Mouse (Mus musculus) CH12.LX (cell line): Measurements from ENCODE around the gene Gpnmb. TPM values are rescaled to one million over a fixed set of nuclear protein-coding genes. Genes with fewer than 3 reads are reported as not detected.

Experiments used
- DNase-seq: peaks from one replicate; pipeline ENCODE4 v3.0.0-alpha.2; 2013; ENCODE audit errors: extremely low read depth
- H3K27ac ChIP-seq: 2 replicates; pipeline ENCODE4 v1.5.1; 2012; ENCODE audit warnings: low read depth, mild to moderate bottlenecking, control low read depth, moderate library complexity; ENCODE audit not compliant: insufficient read depth
- H3K27me3 ChIP-seq: replicated peaks from 2 replicates; pipeline ENCODE3; 2012; ENCODE audit warnings: inconsistent platforms
- H3K36me3 ChIP-seq, 2 experiments: replicated peaks in 1 of 2; 2 replicates each; pipeline versions ENCODE3 to v1.6.1; 2012; ENCODE audit warnings: inconsistent platforms in 1 of 2, low read length in 1 of 2, mild to moderate bottlenecking in 1 of 2, mixed read lengths in 1 of 2, moderate library complexity in 1 of 2; ENCODE audit not compliant: control insufficient read depth in 1 of 2, insufficient read depth in 1 of 2
- H3K4me1 ChIP-seq, 2 experiments: 2 replicates each; pipeline ENCODE4 v1.6.1; 2012; ENCODE audit warnings: inconsistent platforms in 1 of 2, moderate library complexity in 1 of 2; ENCODE audit not compliant: insufficient read depth in 2 of 2, control insufficient read depth in 1 of 2
- H3K4me2 ChIP-seq: 2 replicates; pipeline ENCODE4 v1.6.1; 2012; ENCODE audit warnings: low read depth, mild to moderate bottlenecking, control low read depth; ENCODE audit not compliant: poor library complexity, insufficient read depth, severe bottlenecking
- H3K4me3 ChIP-seq, 3 experiments: fragments of 150-350 bp in 1 of 3; sonication (generic) in 1 of 3; replicated peaks in 1 of 3; 2 replicates each; pipeline versions ENCODE3 to v1.5.1; 2011 to 2012; ENCODE audit warnings: low read depth in 2 of 3, low read length in 2 of 3, mild to moderate bottlenecking in 2 of 3, moderate library complexity in 2 of 3, control low read depth in 1 of 3, improper control_type of control experiment in 1 of 3, inconsistent platforms in 1 of 3, mixed read lengths in 1 of 3; ENCODE audit not compliant: poor library complexity in 1 of 3
- H3K79me2 ChIP-seq: replicated peaks from 2 replicates; pipeline ENCODE4 v1.6.1; 2012; ENCODE audit warnings: mild to moderate bottlenecking, moderate library complexity; ENCODE audit not compliant: control insufficient read depth, poor library complexity, insufficient read depth, severe bottlenecking; ENCODE audit errors: extremely low read depth
- H3K9ac ChIP-seq: 2 replicates; pipeline ENCODE4 v1.6.1; 2012; ENCODE audit warnings: low read depth, mild to moderate bottlenecking, control low read depth, moderate library complexity; ENCODE audit not compliant: insufficient read depth
- H3K9me3 ChIP-seq: replicated peaks from 2 replicates; pipeline ENCODE3; 2012; ENCODE audit warnings: low read length, inconsistent platforms, mixed read lengths
- CHD2 ChIP-seq: IDR thresholded peaks from 2 replicates; pipeline ENCODE4 v1.6.1; 2011; ENCODE audit warnings: low read length, improper control_type of control experiment
- CTCF ChIP-seq, 2 experiments: IDR thresholded peaks in 1 of 2; conservative IDR thresholded peaks in 1 of 2; 2 replicates each; pipeline ENCODE4 v1.5.1; 2011 to 2012; ENCODE audit warnings: low read depth in 2 of 2, low read length in 2 of 2, improper control_type of control experiment in 1 of 2, inconsistent platforms in 1 of 2, mild to moderate bottlenecking in 1 of 2, moderate library complexity in 1 of 2
- JUND ChIP-seq: conservative IDR thresholded peaks from 2 replicates; pipeline ENCODE4 v1.6.1; 2011; ENCODE audit warnings: low read depth, low read length, improper control_type of control experiment
- KAT2A ChIP-seq: IDR thresholded peaks from 2 replicates; pipeline ENCODE4 v1.6.1; 2012; ENCODE audit warnings: low read length, improper control_type of control experiment, inconsistent platforms; ENCODE audit not compliant: insufficient replicate concordance
- MAZ ChIP-seq: IDR thresholded peaks from 2 replicates; pipeline ENCODE4 v1.6.1; 2012; ENCODE audit warnings: low read depth, mild to moderate bottlenecking, inconsistent platforms, low read length, improper control_type of control experiment, moderate library complexity
- MXI1 ChIP-seq: IDR thresholded peaks from 2 replicates; pipeline ENCODE4 v1.6.1; 2011; ENCODE audit warnings: mild to moderate bottlenecking, low read depth, low read length, improper control_type of control experiment
- MYC ChIP-seq: IDR thresholded peaks from 2 replicates; pipeline ENCODE4 v1.6.1; 2011; ENCODE audit warnings: low read depth, mild to moderate bottlenecking, improper control_type of control experiment, low read length
- NRF1 ChIP-seq: IDR thresholded peaks from 2 replicates; pipeline ENCODE4 v1.6.1; 2014; ENCODE audit warnings: low read depth, mild to moderate bottlenecking, inconsistent platforms, low read length, improper control_type of control experiment, moderate library complexity
- PAX5 ChIP-seq: IDR thresholded peaks from 2 replicates; pipeline ENCODE4 v1.6.1; 2012; ENCODE audit warnings: low read length, inconsistent platforms, mixed read lengths
- POLR2AphosphoS2 ChIP-seq: IDR thresholded peaks from 2 replicates; pipeline ENCODE4 v1.6.1; 2011; ENCODE audit warnings: low read depth, low read length, improper control_type of control experiment
- RAD21 ChIP-seq: IDR thresholded peaks from 2 replicates; pipeline ENCODE4 v1.6.1; 2011; ENCODE audit warnings: low read depth, mild to moderate bottlenecking, low read length, improper control_type of control experiment, moderate library complexity
- RCOR1 ChIP-seq: conservative IDR thresholded peaks from 2 replicates; pipeline ENCODE4 v1.6.1; 2012; ENCODE audit warnings: low read depth, mild to moderate bottlenecking, inconsistent platforms, low read length, improper control_type of control experiment
- SIN3A ChIP-seq: IDR thresholded peaks from 2 replicates; pipeline ENCODE4 v1.6.1; 2012; ENCODE audit warnings: low read length, improper control_type of control experiment, inconsistent platforms
- TCF12 ChIP-seq: IDR thresholded peaks from 2 replicates; pipeline ENCODE4 v1.6.1; 2014; ENCODE audit warnings: low read depth, mild to moderate bottlenecking, inconsistent platforms, low read length, improper control_type of control experiment
- UBTF ChIP-seq: IDR thresholded peaks from 2 replicates; pipeline ENCODE4 v1.6.1; 2012; ENCODE audit warnings: low read depth, mild to moderate bottlenecking, inconsistent platforms, low read length, improper control_type of control experiment, moderate library complexity
- ZC3H11A ChIP-seq: IDR thresholded peaks from 2 replicates; pipeline ENCODE4 v1.6.1; 2012; ENCODE audit warnings: low read depth, mild to moderate bottlenecking, inconsistent platforms, low read length, improper control_type of control experiment
- ZKSCAN1 ChIP-seq: IDR thresholded peaks from 2 replicates; pipeline ENCODE4 v1.6.1; 2012; ENCODE audit warnings: low read depth, inconsistent platforms, low read length, improper control_type of control experiment, borderline replicate concordance
- ZMIZ1 ChIP-seq: IDR thresholded peaks from 2 replicates; pipeline ENCODE4 v1.6.1; 2012; ENCODE audit warnings: low read depth, mild to moderate bottlenecking, inconsistent platforms, low read length, improper control_type of control experiment
- ZNF384 ChIP-seq: IDR thresholded peaks from 2 replicates; pipeline ENCODE4 v1.6.1; 2012; ENCODE audit warnings: low read depth, low read length, improper control_type of control experiment, inconsistent platforms
- dilution Hi-C: fragments of 300-500 bp; cut with MboI; formaldehyde crosslinking; loops from 2 replicates; pipeline ENCODE4 v1.14.3; 2020; ENCODE audit warnings: low sequenced_read_pairs; ENCODE audit not compliant: extremely low pct_unique_long_range_greater_than_20kb, extremely low pct_ligation_motif_present
- in situ Hi-C: fragments of 300-500 bp; cut with MboI; formaldehyde crosslinking; loops from 3 replicates; pipeline ENCODE4 v1.14.3; 2019; ENCODE audit warnings: low sequenced_read_pairs, low pct_ligation_motif_present, low pct_unique_long_range_greater_than_20kb, mixed read lengths
- polyA plus RNA-seq: library from polyadenylated mRNA; unstranded; fragments of >175 nt; gene quantifications from 2 replicates; pipeline ENCODE4 v1.2.1, GENCODE M21; 2012; ENCODE audit warnings: low read depth; ENCODE audit not compliant: insufficient read length
- total RNA-seq, 2 experiments: library from RNA; depleted of rRNA; stranded (reverse); fragments of 300-350 nt in 1 of 2; fragments of >200 nt in 1 of 2; gene quantifications; 2 replicates each; pipeline ENCODE4 v1.2.3; 2012 to 2014

The Gpnmb gene
- total and polyA plus RNA-seq, 3 experiments = 0.24 TPM; not detected in 2

- no peak overlapping the region for H3K4me3 ChIP-seq
- H3K9ac ChIP-seq = no peak overlapping the region
- TF ChIP-seq NRF1 (no peak), UBTF (no peak), MAZ (no peak), KAT2A (no peak), MYC (no peak), CTCF (conservative IDR thresholded peaks at IDR 0.05 in 1 of 2, IDR thresholded peaks at IDR 0.05 in 1 of 2; ENCODE audit: low read depth in 2 of 2, low read length in 2 of 2) (no peak), MXI1 (no peak), TCF12 (no peak), JUND (no peak), CHD2 (no peak), ZNF384 (no peak), SIN3A (no peak), PAX5 (no peak), ZC3H11A (no peak), RCOR1 (no peak), RAD21 (no peak), ZKSCAN1 (no peak)
- H3K4me1 ChIP-seq = peaks cover 0 to 4% of the 10 kb centered on the region in 2 experiments; a peak in 1 of 4 replicates
- DNase-seq = no peak
- H3K27me3 ChIP-seq = no peaks in the 10 kb centered on the region
- in situ Hi-C loops (no loop called here), dilution Hi-C loops (no loop called here)
- peaks cover 31 to 85% of the 10 kb centered on the region in 2 experiments for H3K36me3 ChIP-seq
- H3K4me2 ChIP-seq = no peak overlapping the region
- no peaks in the 10 kb centered on the region for H3K79me2 ChIP-seq
- no peak overlapping the region for H3K27ac ChIP-seq
- no peaks in the 10 kb centered on the region for H3K9me3 ChIP-seq
These were observed 60.7 kb downstream of the Gpnmb start for GRCm38 (mm10) chr6:49096933-49097461.

GRCm38 (mm10) chr6:49097596-49098110 lies 61.3 kb downstream of the Gpnmb start:
- Histone ChIP-seq H3K79me2 (no peaks in the 10 kb centered on the region), H3K9me3 (no peaks in the 10 kb centered on the region), H3K36me3 (peaks cover 36 to 86% of the 10 kb centered on the region in 2 experiments), H3K27me3 (no peaks in the 10 kb centered on the region), H3K4me1 (peaks cover 0 to 4% of the 10 kb centered on the region in 2 experiments; a peak in 1 of 4 replicates), H3K9ac (no peak overlapping the region), H3K4me2 (no peak overlapping the region), H3K27ac (no peak overlapping the region), H3K4me3 (no peak overlapping the region)
- TF ChIP-seq POLR2AphosphoS2 (no peak), ZMIZ1 (no peak), ZC3H11A (no peak)
- in situ Hi-C loops (no loop called here), dilution Hi-C loops (no loop called here)
- DNase-seq = no peak
